Mouse (Mus musculus) cerebellum, adult 18-20 months (tissue): ENCODE results near the gene Plcl2.
A peak's percentile ranks its signal among the peaks of the same experiment; 100 is the strongest.
"Not testable (repeated sequence)": the region's sequence is repeated elsewhere in the genome, so short reads cannot be mapped to it uniquely, and the experiment has no call there.

Source experiments
- DNase-seq, 2 experiments: peaks; one replicate each; pipeline ENCODE4 v3.0.0; 2021

Plcl2 gene

GRCm38 (mm10) chr17:50630992-50631391 lies 121.8 kb downstream of the Plcl2 start:
- DNase-seq, result not testable (repeated sequence)

- DNase-seq, result no peak
Observed at GRCm38 (mm10) chr17:50634008-50634871, 125.0 kb downstream of the Plcl2 start.

GRCm38 (mm10) chr17:50635961-50636585 lies 126.9 kb downstream of the Plcl2 start:
- no peak for DNase-seq

- no peak for DNase-seq
Observed at GRCm38 (mm10) chr17:50638791-50639190, 129.6 kb downstream of the Plcl2 start.

GRCm38 (mm10) chr17:50641076-50641610 lies 131.9 kb downstream of the Plcl2 start:
- DNase-seq, result no peak

- no peak for DNase-seq
Observed at GRCm38 (mm10) chr17:50641879-50642278, 132.7 kb downstream of the Plcl2 start.

GRCm38 (mm10) chr17:50643356-50643755 lies 134.2 kb downstream of the Plcl2 start:
- no peak for DNase-seq

GRCm38 (mm10) chr17:50643989-50644388 lies 134.8 kb downstream of the Plcl2 start:
- no peak for DNase-seq

- DNase-seq, result not testable (repeated sequence)
Observed at GRCm38 (mm10) chr17:50648141-50648540, 138.9 kb downstream of the Plcl2 start.

GRCm38 (mm10) chr17:50648757-50649419 lies 139.7 kb downstream of the Plcl2 start:
- DNase-seq, result no peak

GRCm38 (mm10) chr17:50650535-50651223 lies 141.5 kb downstream of the Plcl2 start:
- peak; percentile 68 to 73 for DNase-seq

- DNase-seq, result peak in 1 of 2 experiments; percentile 54
Observed at GRCm38 (mm10) chr17:50654741-50655415, 145.7 kb downstream of the Plcl2 start.

- DNase-seq, result peak in 1 of 2 experiments; percentile 24
Observed at GRCm38 (mm10) chr17:50655416-50655776, 146.2 kb downstream of the Plcl2 start.

GRCm38 (mm10) chr17:50657321-50657720 lies 148.1 kb downstream of the Plcl2 start:
- DNase-seq, result no peak

- DNase-seq, result no peak
Observed at GRCm38 (mm10) chr17:50658901-50659300, 149.7 kb downstream of the Plcl2 start.

- DNase-seq, result no peak
Observed at GRCm38 (mm10) chr17:50667596-50667995, 158.4 kb downstream of the Plcl2 start.

- no peak for DNase-seq
Observed at GRCm38 (mm10) chr17:50668681-50669208, 159.5 kb downstream of the Plcl2 start.

GRCm38 (mm10) chr17:50671416-50671815 lies 162.2 kb downstream of the Plcl2 start:
- no peak for DNase-seq

- no peak for DNase-seq
Observed at GRCm38 (mm10) chr17:50674580-50674979, 165.4 kb downstream of the Plcl2 start.

- no peak for DNase-seq
Observed at GRCm38 (mm10) chr17:50675231-50675630, 166.0 kb downstream of the Plcl2 start.

- no peak for DNase-seq
Observed at GRCm38 (mm10) chr17:50677334-50677733, 168.1 kb downstream of the Plcl2 start.
